Mouse (Mus musculus): ENCODE results near the gene 1700007K13Rik. TPM values are rescaled to one million over a fixed set of nuclear protein-coding genes. Genes with fewer than 3 reads are reported as not detected.
A peak's percentile ranks its signal among the peaks of the same experiment; 100 is the strongest.
"Not testable (repeated sequence)": the region's sequence is repeated elsewhere in the genome, so short reads cannot be mapped to it uniquely, and the experiment has no call there.

Gene 1700007K13Rik
- polyA plus RNA-seq, 2 experiments: not detected

GRCm38 (mm10) chr2:28511600-28511999 is 45.5 kb upstream of the 1700007K13Rik start:
- H3K9me3 ChIP-seq (ENCODE audit: control insufficient read depth, low read length); H3K4me1 ChIP-seq (replicated peaks; ENCODE audit: control insufficient read depth in 2 of 2, insufficient read depth in 2 of 2, low read length in 1 of 2); H3K27ac ChIP-seq; H3K36me3 ChIP-seq (replicated peaks; ENCODE audit: control insufficient read depth, insufficient read depth, low read depth); H3K4me2 ChIP-seq (ENCODE audit: low read depth); DNase-seq (ENCODE audit: low read depth in 3 of 3, low spot score in 3 of 3); ATAC-seq (ENCODE audit: insufficient read depth); H3K9ac ChIP-seq (replicated peaks); H3K4me3 ChIP-seq (ENCODE audit: insufficient read depth in 1 of 2, low read depth in 2 of 2, low read length in 2 of 2): not testable (repeated sequence)
- WGBS (ENCODE audit: insufficient replicate concordance): 37% methylated on average over 5 of the region's 5 CpGs
- peak; percentile 35 for TF ChIP-seq CTCF (IDR thresholded peaks at IDR 0.05; ENCODE audit: low read depth)
- peaks cover 22% of the 10 kb centered on the region for H3K27me3 ChIP-seq (ENCODE audit: control insufficient read depth, insufficient read depth, low read length)

GRCm38 (mm10) chr2:28506291-28506690 is 40.2 kb upstream of the 1700007K13Rik start:
- H3K27me3 ChIP-seq (ENCODE audit: control insufficient read depth, insufficient read depth, low read length): no peaks in the 10 kb centered on the region; the same call in 1 of the 2 replicates
- TF ChIP-seq EP300 (IDR thresholded peaks at IDR 0.05; ENCODE audit: low read depth) (no peak), CTCF (IDR thresholded peaks at IDR 0.05; ENCODE audit: low read depth) (no peak)
- no peak overlapping the region for H3K9ac ChIP-seq (replicated peaks)
- H3K4me3 ChIP-seq (ENCODE audit: insufficient read depth in 1 of 2, low read depth in 2 of 2, low read length in 2 of 2): no peak overlapping the region
- no peak overlapping the region for H3K4me2 ChIP-seq (ENCODE audit: low read depth)
- H3K27ac ChIP-seq: no peak overlapping the region
- 66% methylated on average over 6 of the region's 6 CpGs for WGBS (ENCODE audit: insufficient replicate concordance)
- H3K36me3 ChIP-seq (replicated peaks; ENCODE audit: control insufficient read depth, insufficient read depth, low read depth): no peaks in the 10 kb centered on the region
- H3K4me1 ChIP-seq (replicated peaks; ENCODE audit: control insufficient read depth in 2 of 2, insufficient read depth in 2 of 2, low read length in 1 of 2): no peaks in the 10 kb centered on the region
- no peaks in the 10 kb centered on the region for H3K9me3 ChIP-seq (ENCODE audit: control insufficient read depth, low read length)
- DNase-seq (ENCODE audit: low read depth in 3 of 3, low spot score in 3 of 3): no peak
- no peak for ATAC-seq (ENCODE audit: insufficient read depth)

GRCm38 (mm10) chr2:28505795-28506194 is 39.7 kb upstream of the 1700007K13Rik start, which contains the start of gene Gm10134:
TSS of gene Gm10134 (plus strand) at chr2:28506095.
- no peak for DNase-seq (ENCODE audit: low read depth in 3 of 3, low spot score in 3 of 3)
- H3K36me3 ChIP-seq (replicated peaks; ENCODE audit: control insufficient read depth, insufficient read depth, low read depth): no peaks in the 10 kb centered on the region
- H3K4me2 ChIP-seq (ENCODE audit: low read depth): no peak within 1 kb of the TSS
- H3K27me3 ChIP-seq (ENCODE audit: control insufficient read depth, insufficient read depth, low read length): no peaks in the 10 kb centered on the region; the same call in 1 of the 2 replicates
- no peak for ATAC-seq (ENCODE audit: insufficient read depth)
- 55% methylated on average over 3 of the region's 3 CpGs for WGBS (ENCODE audit: insufficient replicate concordance)
- H3K4me3 ChIP-seq (ENCODE audit: insufficient read depth in 1 of 2, low read depth in 2 of 2, low read length in 2 of 2): no peak within 1 kb of the TSS
- no peaks in the 10 kb centered on the region for H3K9me3 ChIP-seq (ENCODE audit: control insufficient read depth, low read length)
- TF ChIP-seq CTCF (IDR thresholded peaks at IDR 0.05; ENCODE audit: low read depth) (no peak), EP300 (IDR thresholded peaks at IDR 0.05; ENCODE audit: low read depth) (no peak)
- H3K4me1 ChIP-seq (replicated peaks; ENCODE audit: control insufficient read depth in 2 of 2, insufficient read depth in 2 of 2, low read length in 1 of 2): no peaks in the 10 kb centered on the region
- H3K9ac ChIP-seq (replicated peaks): no peak within 1 kb of the TSS
- H3K27ac ChIP-seq: no peak within 1 kb of the TSS

GRCm38 (mm10) chr2:28504676-28505075 is 38.5 kb upstream of the 1700007K13Rik start:
- no peaks in the 10 kb centered on the region for H3K9me3 ChIP-seq (ENCODE audit: control insufficient read depth, low read length)
- H3K36me3 ChIP-seq (replicated peaks; ENCODE audit: control insufficient read depth, insufficient read depth, low read depth): no peaks in the 10 kb centered on the region
- no peaks in the 10 kb centered on the region for H3K4me1 ChIP-seq (replicated peaks; ENCODE audit: control insufficient read depth in 2 of 2, insufficient read depth in 2 of 2, low read length in 1 of 2)
- ATAC-seq (ENCODE audit: insufficient read depth) (no peak), DNase-seq (ENCODE audit: low read depth in 3 of 3, low spot score in 3 of 3) (no peak)
- H3K27ac ChIP-seq: no peak overlapping the region
- H3K4me3 ChIP-seq (ENCODE audit: insufficient read depth in 1 of 2, low read depth in 2 of 2, low read length in 2 of 2): no peak overlapping the region
- no peak for TF ChIP-seq CTCF (IDR thresholded peaks at IDR 0.05; ENCODE audit: low read depth)
- no peak for TF ChIP-seq EP300 (IDR thresholded peaks at IDR 0.05; ENCODE audit: low read depth)
- no peak overlapping the region for H3K4me2 ChIP-seq (ENCODE audit: low read depth)
- 76% methylated on average over 13 of the region's 13 CpGs for WGBS (ENCODE audit: insufficient replicate concordance)
- H3K27me3 ChIP-seq (ENCODE audit: control insufficient read depth, insufficient read depth, low read length): no peaks in the 10 kb centered on the region
- H3K9ac ChIP-seq (replicated peaks): no peak overlapping the region

- Histone ChIP-seq H3K9me3 (ENCODE audit: control insufficient read depth, low read length) (no peaks in the 10 kb centered on the region), H3K4me1 (replicated peaks; ENCODE audit: control insufficient read depth in 2 of 2, insufficient read depth in 2 of 2, low read length in 1 of 2) (no peaks in the 10 kb centered on the region), H3K27ac (no peak overlapping the region), H3K36me3 (replicated peaks; ENCODE audit: control insufficient read depth, insufficient read depth, low read depth) (no peaks in the 10 kb centered on the region), H3K4me2 (ENCODE audit: low read depth) (no peak overlapping the region), H3K27me3 (ENCODE audit: control insufficient read depth, insufficient read depth, low read length) (no peaks in the 10 kb centered on the region), H3K9ac (replicated peaks) (no peak overlapping the region), H3K4me3 (ENCODE audit: insufficient read depth in 1 of 2, low read depth in 2 of 2, low read length in 2 of 2) (no peak overlapping the region)
- no peak for ATAC-seq (ENCODE audit: insufficient read depth)
- TF ChIP-seq EP300 (IDR thresholded peaks at IDR 0.05; ENCODE audit: low read depth) (no peak), CTCF (IDR thresholded peaks at IDR 0.05; ENCODE audit: low read depth) (no peak)
- 60% methylated on average over 10 of the region's 10 CpGs for WGBS (ENCODE audit: insufficient replicate concordance)
- no peak for DNase-seq (ENCODE audit: low read depth in 3 of 3, low spot score in 3 of 3)
These were observed 36.9 kb upstream of the 1700007K13Rik start for GRCm38 (mm10) chr2:28502987-28503386.
